Mouse (Mus musculus): Measurements from ENCODE around the gene Cyren. TPM values are rescaled to one million over a fixed set of nuclear protein-coding genes. Genes with fewer than 3 reads are reported as not detected.

Gene Cyren
- polyA plus RNA-seq, 1 experiment from 2014 or later = 10.6 TPM

- H3K4me3 ChIP-seq = no peak overlapping the region
- peaks cover 56% of the 10 kb centered on the region for H3K36me3 ChIP-seq
- H3K4me1 ChIP-seq (replicated peaks) = peaks cover 18% of the 10 kb centered on the region
- ATAC-seq (ENCODE audit: low read depth) = no peak
- H3K27me3 ChIP-seq = no peaks in the 10 kb centered on the region
- H3K4me2 ChIP-seq = no peak overlapping the region
- H3K9me3 ChIP-seq = no peaks in the 10 kb centered on the region
- no peak overlapping the region for H3K27ac ChIP-seq (replicated peaks)
- no peak overlapping the region for H3K9ac ChIP-seq
- 88% methylated on average over 18 of the region's 18 CpGs for WGBS
Measured at GRCm38 (mm10) chr6:34907696-34908260, 29.9 kb upstream of the Cyren start.

GRCm38 (mm10) chr6:34907121-34907614, 29.3 kb upstream of the Cyren start:
- no peak for ATAC-seq (ENCODE audit: low read depth)
- Histone ChIP-seq H3K9ac (no peak overlapping the region), H3K27ac (replicated peaks) (no peak overlapping the region), H3K4me1 (replicated peaks) (peaks cover 18% of the 10 kb centered on the region), H3K27me3 (no peaks in the 10 kb centered on the region), H3K4me3 (no peak overlapping the region), H3K36me3 (peaks cover 61% of the 10 kb centered on the region), H3K9me3 (no peaks in the 10 kb centered on the region), H3K4me2 (no peak overlapping the region)
- WGBS = 68% methylated on average over 2 of the region's 2 CpGs

DNA sequence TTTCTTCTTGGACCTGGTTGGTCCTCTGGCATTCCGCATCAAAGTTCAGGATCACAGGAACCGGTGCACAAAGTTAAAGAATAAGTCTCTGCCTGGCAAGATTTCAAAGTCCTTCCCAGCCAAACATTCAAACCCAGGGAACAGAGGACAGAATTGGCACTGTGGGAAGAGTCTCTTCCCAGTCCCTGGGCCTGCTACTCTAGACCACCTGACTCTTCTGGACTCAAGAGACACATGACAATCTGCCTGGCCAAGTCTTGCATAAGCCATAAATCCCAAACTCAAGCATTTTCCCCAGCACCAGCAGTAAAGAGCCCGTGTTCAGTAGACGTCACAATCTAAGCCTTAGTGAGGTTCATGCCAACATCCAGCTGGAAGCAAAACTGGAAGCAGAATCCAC, 28.8 kb upstream of the Cyren start:
- Histone ChIP-seq H3K9me3 (no peaks in the 10 kb centered on the region), H3K27me3 (no peaks in the 10 kb centered on the region), H3K4me3 (no peak overlapping the region), H3K36me3 (peaks cover 66% of the 10 kb centered on the region), H3K4me2 (no peak overlapping the region), H3K9ac (no peak overlapping the region), H3K27ac (replicated peaks) (no peak overlapping the region), H3K4me1 (replicated peaks) (peaks cover 18% of the 10 kb centered on the region)
- ATAC-seq (ENCODE audit: low read depth) = no peak
- 92% methylated on average over 4 of the region's 4 CpGs for WGBS

DNA sequence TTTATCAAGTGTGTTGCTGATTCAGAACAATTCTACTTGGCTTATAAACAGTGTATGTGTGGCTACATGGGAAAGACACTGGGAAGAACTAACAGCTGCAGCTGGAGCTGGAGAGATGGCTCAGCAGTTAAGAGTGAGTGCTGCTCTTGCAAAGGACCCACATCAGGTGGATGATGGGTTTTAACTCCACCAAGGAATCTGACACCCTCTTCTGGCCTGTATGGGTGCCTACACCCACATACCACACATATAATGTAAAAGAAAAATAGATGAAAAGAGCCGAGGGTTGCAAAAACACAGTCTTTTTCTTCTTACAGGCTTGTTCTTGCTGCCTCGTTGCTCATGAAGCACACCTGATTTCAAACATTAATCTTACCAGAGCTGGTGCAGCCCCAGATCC, 28.3 kb upstream of the Cyren start:
- Histone ChIP-seq H3K27ac (replicated peaks) (no peak overlapping the region), H3K36me3 (peaks cover 72% of the 10 kb centered on the region), H3K4me2 (no peak overlapping the region), H3K4me3 (no peak overlapping the region), H3K4me1 (replicated peaks) (peaks cover 18% of the 10 kb centered on the region), H3K9ac (no peak overlapping the region), H3K27me3 (no peaks in the 10 kb centered on the region), H3K9me3 (no peaks in the 10 kb centered on the region)
- ATAC-seq (ENCODE audit: low read depth) = no peak
- WGBS = 84% methylated on average over 2 of the region's 2 CpGs

DNA sequence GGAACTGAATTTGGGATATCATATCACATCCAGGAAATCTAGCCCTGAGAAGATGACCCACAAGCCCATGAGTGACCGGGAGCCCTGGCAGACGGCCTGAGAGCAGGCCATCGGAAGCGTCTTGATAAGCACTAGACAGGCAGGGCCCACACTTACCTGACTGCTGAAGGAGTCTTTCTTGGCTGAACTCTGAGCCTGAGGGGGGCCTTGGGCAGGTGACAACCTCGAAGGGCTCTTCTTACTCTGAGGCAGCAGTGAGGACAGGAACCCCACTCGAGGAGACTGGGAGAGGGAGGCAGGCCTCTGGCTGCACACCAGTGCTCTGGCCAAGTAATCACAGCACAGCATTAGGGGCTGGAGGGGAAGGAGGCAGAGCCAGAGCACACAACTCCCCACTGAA, 26.5 kb upstream of the Cyren start:
- Histone ChIP-seq H3K9me3 (no peaks in the 10 kb centered on the region), H3K36me3 (peaks cover 89% of the 10 kb centered on the region), H3K4me1 (replicated peaks) (peaks cover 8% of the 10 kb centered on the region), H3K9ac (no peak overlapping the region), H3K27me3 (no peaks in the 10 kb centered on the region), H3K4me2 (no peak overlapping the region), H3K27ac (replicated peaks) (no peak overlapping the region), H3K4me3 (no peak overlapping the region)
- 87% methylated on average over 6 of the region's 6 CpGs for WGBS
- no peak for ATAC-seq (ENCODE audit: low read depth)

GRCm38 (mm10) chr6:34903851-34904250, 26.0 kb upstream of the Cyren start:
- H3K36me3 ChIP-seq = peaks cover 94% of the 10 kb centered on the region
- H3K9ac ChIP-seq = no peak overlapping the region
- H3K9me3 ChIP-seq = no peaks in the 10 kb centered on the region
- no peak overlapping the region for H3K27ac ChIP-seq (replicated peaks)
- H3K4me2 ChIP-seq = no peak overlapping the region
- no peak overlapping the region for H3K4me3 ChIP-seq
- WGBS = 89% methylated on average over 10 of the region's 10 CpGs
- H3K27me3 ChIP-seq = no peaks in the 10 kb centered on the region
- peaks cover 3% of the 10 kb centered on the region for H3K4me1 ChIP-seq (replicated peaks)
- ATAC-seq (ENCODE audit: low read depth) = no peak

GRCm38 (mm10) chr6:34903441-34903840, 25.6 kb upstream of the Cyren start:
- no peak overlapping the region for H3K27ac ChIP-seq (replicated peaks)
- no peak overlapping the region for H3K9ac ChIP-seq
- H3K4me3 ChIP-seq = no peak overlapping the region
- no peaks in the 10 kb centered on the region for H3K9me3 ChIP-seq
- ATAC-seq (ENCODE audit: low read depth) = no peak
- H3K4me2 ChIP-seq = no peak overlapping the region
- H3K36me3 ChIP-seq = peaks cover 91% of the 10 kb centered on the region
- H3K27me3 ChIP-seq = no peaks in the 10 kb centered on the region
- no peaks in the 10 kb centered on the region for H3K4me1 ChIP-seq (replicated peaks)
- 86% methylated on average over 5 of the region's 5 CpGs for WGBS

- WGBS = 90% methylated on average over 7 of the region's 7 CpGs
- Histone ChIP-seq H3K27me3 (no peaks in the 10 kb centered on the region), H3K9ac (no peak overlapping the region), H3K27ac (replicated peaks) (no peak overlapping the region), H3K36me3 (peaks cover 87% of the 10 kb centered on the region), H3K4me2 (no peak overlapping the region), H3K4me1 (replicated peaks) (no peaks in the 10 kb centered on the region), H3K4me3 (no peak overlapping the region), H3K9me3 (no peaks in the 10 kb centered on the region)
- ATAC-seq (ENCODE audit: low read depth) = no peak
Measured at GRCm38 (mm10) chr6:34902578-34902977, 24.7 kb upstream of the Cyren start.

- no peaks in the 10 kb centered on the region for H3K9me3 ChIP-seq
- no peaks in the 10 kb centered on the region for H3K4me1 ChIP-seq (replicated peaks)
- ATAC-seq (ENCODE audit: low read depth) = no peak
- no peaks in the 10 kb centered on the region for H3K27me3 ChIP-seq
- 74% methylated on average over 9 of the region's 9 CpGs for WGBS
- no peak overlapping the region for H3K9ac ChIP-seq
- H3K27ac ChIP-seq (replicated peaks) = no peak overlapping the region
- no peak overlapping the region for H3K4me2 ChIP-seq
- peaks cover 86% of the 10 kb centered on the region for H3K36me3 ChIP-seq
- no peak overlapping the region for H3K4me3 ChIP-seq
Measured at GRCm38 (mm10) chr6:34901911-34902444, 24.1 kb upstream of the Cyren start.

- no peak for ATAC-seq (ENCODE audit: low read depth)
- H3K4me3 ChIP-seq = no peak overlapping the region
- peaks cover 80% of the 10 kb centered on the region for H3K36me3 ChIP-seq
- H3K9ac ChIP-seq = no peak overlapping the region
- no peaks in the 10 kb centered on the region for H3K9me3 ChIP-seq
- no peaks in the 10 kb centered on the region for H3K27me3 ChIP-seq
- WGBS = 50% methylated on average over 2 of the region's 2 CpGs
- no peak overlapping the region for H3K27ac ChIP-seq (replicated peaks)
- no peak overlapping the region for H3K4me2 ChIP-seq
- no peaks in the 10 kb centered on the region for H3K4me1 ChIP-seq (replicated peaks)
Measured at GRCm38 (mm10) chr6:34900990-34901389, 23.1 kb upstream of the Cyren start.

- H3K9ac ChIP-seq = no peak overlapping the region
- H3K27me3 ChIP-seq = no peaks in the 10 kb centered on the region
- H3K4me1 ChIP-seq (replicated peaks) = no peaks in the 10 kb centered on the region
- no peak overlapping the region for H3K27ac ChIP-seq (replicated peaks)
- H3K9me3 ChIP-seq = no peaks in the 10 kb centered on the region
- no peak for ATAC-seq (ENCODE audit: low read depth)
- H3K36me3 ChIP-seq = peaks cover 82% of the 10 kb centered on the region
- H3K4me2 ChIP-seq = no peak overlapping the region
- no peak overlapping the region for H3K4me3 ChIP-seq
- WGBS = 89% methylated on average over 2 of the region's 2 CpGs
Measured at GRCm38 (mm10) chr6:34899127-34899526, 21.3 kb upstream of the Cyren start.

DNA sequence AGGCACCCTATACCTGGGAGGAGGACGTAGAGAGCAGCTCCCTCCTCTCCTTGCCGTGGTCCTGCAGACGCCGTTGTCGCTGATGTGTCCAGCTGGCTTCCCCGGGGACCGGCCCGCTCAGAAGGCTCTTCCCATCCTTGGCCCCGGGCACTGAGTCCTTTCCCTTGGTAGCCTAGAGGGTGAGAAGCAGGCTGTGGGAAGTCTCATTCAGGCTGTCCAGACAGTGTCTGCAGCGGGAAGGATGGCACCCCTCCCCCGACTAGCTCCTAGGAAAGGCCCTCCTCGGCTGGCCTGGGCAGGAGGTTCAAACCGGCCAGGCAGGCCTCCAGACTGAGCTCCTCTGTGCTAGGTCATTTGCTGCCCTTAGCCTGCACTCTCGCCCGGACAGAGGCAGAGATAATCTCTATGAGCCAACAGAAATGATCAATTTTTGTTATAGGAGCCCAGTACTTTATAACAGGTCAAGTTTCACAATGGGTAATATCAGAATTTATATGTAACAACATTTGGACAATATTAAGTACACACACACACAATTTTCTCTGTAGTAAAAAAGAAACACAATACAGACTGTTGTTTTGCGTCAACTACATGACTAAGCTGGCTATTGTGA, 18.4 kb upstream of the Cyren start:
- H3K36me3 ChIP-seq = peaks cover 81% of the 10 kb centered on the region
- no peaks in the 10 kb centered on the region for H3K4me1 ChIP-seq (replicated peaks)
- 57% methylated on average over 16 of the region's 16 CpGs for WGBS
- no peaks in the 10 kb centered on the region for H3K9me3 ChIP-seq
- H3K4me3 ChIP-seq = no peak overlapping the region
- H3K27me3 ChIP-seq = no peaks in the 10 kb centered on the region
- no peak overlapping the region for H3K4me2 ChIP-seq
- H3K27ac ChIP-seq (replicated peaks) = no peak overlapping the region
- H3K9ac ChIP-seq = no peak overlapping the region
- ATAC-seq (ENCODE audit: low read depth) = no peak

DNA sequence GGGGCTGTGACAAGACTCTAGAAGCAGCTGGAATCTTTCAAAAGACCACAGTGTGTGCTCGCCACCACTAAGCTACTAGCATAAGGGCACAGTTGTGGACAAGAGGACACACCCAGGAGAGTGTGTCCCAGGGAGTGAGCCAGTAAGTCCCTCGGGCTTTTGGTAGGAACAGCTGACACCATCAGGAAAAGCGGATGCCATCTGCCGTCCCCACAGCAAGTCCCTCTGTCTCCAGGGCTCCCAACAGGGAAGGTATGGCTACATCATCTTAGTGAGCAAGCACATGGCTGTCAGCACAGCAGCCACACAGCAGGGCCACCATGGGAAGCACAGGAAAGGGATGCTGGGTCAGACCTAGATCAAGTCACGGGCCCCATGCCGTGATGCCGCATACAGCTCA, 17.7 kb upstream of the Cyren start:
- no peak overlapping the region for H3K27ac ChIP-seq (replicated peaks)
- WGBS = 79% methylated on average over 7 of the region's 7 CpGs
- H3K36me3 ChIP-seq = peaks cover 81% of the 10 kb centered on the region
- no peaks in the 10 kb centered on the region for H3K4me1 ChIP-seq (replicated peaks)
- no peak overlapping the region for H3K9ac ChIP-seq
- no peaks in the 10 kb centered on the region for H3K9me3 ChIP-seq
- H3K4me3 ChIP-seq = no peak overlapping the region
- peak; percentile 47; the same call in 1 of the 2 replicates for ATAC-seq (ENCODE audit: low read depth)
- H3K4me2 ChIP-seq = no peak overlapping the region
- H3K27me3 ChIP-seq = no peaks in the 10 kb centered on the region

All from neural tube, embryonic 13.5 days (tissue).